Comparison of ENCODE assay signal across 18 mouse cellular contexts in genomic region chr5:65154287-65154686, GRCm38 (mm10).
"Had no signal": no experiment of that assay in that cellular context is flagged by ENCODE, and none has a peak within 500 bp of the region (broad histone marks: within the 10 kb centered on the region; RNA-seq: fewer than 3 reads in every experiment).

No protein-coding gene starts in this region.

- H3K9me3 ChIP-seq: liver, embryonic 13.5 days; midbrain, embryonic 12.5 days had no signal

- H3K27ac ChIP-seq: kidney, embryonic 15.5 days; left cerebral cortex, adult 2 months; liver, embryonic 13.5 days; midbrain, embryonic 12.5 days had no signal

- H3K4me1 ChIP-seq: liver, embryonic 13.5 days; midbrain, embryonic 12.5 days had no signal

- DNase-seq: kidney, adult 8-10 months; kidney, postnatal 10 days; kidney, postnatal 36 days; layer of hippocampus, postnatal 36 days; liver, embryonic 13.5 days; lung, adult 2 months; lung, postnatal 14 days; lung, postnatal 4 days; right cerebral cortex, adult 18-20 months; right cerebral cortex, postnatal 14 days; thymus, adult 18-20 months; thymus, postnatal 14 days; thymus, postnatal 4 days had no signal

- H3K4me3 ChIP-seq: kidney, embryonic 15.5 days; left cerebral cortex, adult 2 months; liver, embryonic 13.5 days; midbrain, embryonic 12.5 days; myocyte had no signal

- H3K9ac ChIP-seq: kidney, embryonic 15.5 days; liver, embryonic 13.5 days; midbrain, embryonic 12.5 days had no signal

- H3K4me2 ChIP-seq: kidney, embryonic 15.5 days; liver, embryonic 13.5 days; midbrain, embryonic 12.5 days had no signal

- ATAC-seq: midbrain, embryonic 16.5 days had no signal

- H3K36me3 ChIP-seq: liver, embryonic 13.5 days had no signal

- H3K27me3 ChIP-seq: kidney, embryonic 15.5 days; liver, embryonic 13.5 days; midbrain, embryonic 12.5 days had no signal
